Mouse (Mus musculus) ES-Bruce4 (cell line): Measurements from ENCODE around the gene Mapk7.

Experiments used
- CTCF ChIP-seq: IDR thresholded peaks from one replicate; pipeline ENCODE4 v1.8.1; 2011; ENCODE audit warnings: low read depth, low read length
- EP300 ChIP-seq: IDR thresholded peaks from 2 replicates; pipeline ENCODE4 v1.6.1; 2011; ENCODE audit warnings: low read depth, low read length; ENCODE audit not compliant: insufficient read depth
- POLR2A ChIP-seq: IDR thresholded peaks from one replicate; pipeline ENCODE4 v1.8.1; 2011; ENCODE audit warnings: low read length; ENCODE audit not compliant: insufficient read depth

DNA sequence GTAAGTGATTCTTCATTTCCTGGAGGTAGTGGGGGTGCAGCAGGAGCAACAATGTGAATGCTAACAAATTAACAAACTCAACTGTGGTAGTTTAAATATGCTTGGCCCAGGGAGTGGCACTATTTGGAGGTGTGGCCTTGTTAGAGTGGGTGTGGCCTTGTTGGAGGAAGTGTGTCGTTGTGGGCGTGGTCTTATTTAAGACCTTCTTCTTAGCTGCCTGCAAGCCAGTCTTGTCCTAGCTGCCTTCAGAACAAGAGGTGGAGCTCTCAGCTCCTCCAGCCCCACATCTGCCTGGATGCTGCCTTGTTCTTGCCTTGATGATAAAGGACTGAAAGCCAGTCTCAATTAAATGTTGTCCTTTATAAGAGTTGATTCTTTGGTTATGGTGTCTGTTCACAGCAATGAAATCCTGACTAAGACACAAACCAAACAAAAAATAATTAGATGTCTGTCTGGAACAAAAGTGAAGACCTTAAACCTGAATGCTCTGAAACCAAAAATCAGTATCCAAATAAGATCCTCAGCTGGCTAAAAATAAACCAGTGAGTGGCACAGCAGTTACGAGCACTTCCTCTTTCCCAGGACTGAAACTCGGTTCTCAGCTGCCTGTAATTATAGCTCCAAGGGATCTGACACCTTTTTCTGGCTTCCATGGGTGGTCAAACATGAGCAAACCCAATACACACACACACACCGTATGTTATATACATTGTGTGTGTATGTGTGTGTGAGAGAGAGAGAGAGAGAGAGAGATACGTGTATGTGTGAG, 4.7 kb upstream of the Mapk7 start:
- TF ChIP-seq POLR2A (no peak), CTCF (no peak), EP300 (no peak)
